Mouse (Mus musculus): ENCODE data around the gene Gm6460.
"Not testable (repeated sequence)": the region's sequence is repeated elsewhere in the genome, so short reads cannot be mapped to it uniquely, and the experiment has no call there.

Gm6460 gene

DNA sequence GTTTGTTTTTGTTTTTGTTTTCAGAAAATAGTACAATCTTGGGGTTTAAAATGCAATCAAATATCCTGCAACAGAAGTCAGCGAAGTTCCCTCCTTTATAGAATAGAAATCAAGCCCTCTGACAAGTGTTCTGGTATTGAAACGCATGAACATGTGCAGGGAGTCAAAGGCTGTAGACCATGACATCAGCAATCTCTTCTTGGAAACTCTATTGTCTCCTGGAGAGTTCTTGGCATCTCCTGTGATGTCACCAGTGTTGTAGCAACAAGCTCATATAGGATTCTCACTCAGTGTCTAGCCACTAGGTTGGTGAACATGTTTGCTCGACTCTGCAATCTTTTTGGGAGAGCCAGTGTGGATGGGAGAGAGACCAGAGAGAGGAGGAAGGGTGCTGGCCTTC is at the start of gene Gm6460:
Gene Gm6460, plus strand, starts transcription at position 301 of the 400 bp plus-strand sequence.
- not testable (repeated sequence) for DNase-seq (ENCODE audit: low spot score in 2 of 2)

Data from natural killer cell, adult 2 months (primary cell).